Mouse (Mus musculus) cerebellum, adult 2 months (tissue): Measurements from ENCODE around the gene Mymk.
A peak's percentile ranks its signal among the peaks of the same experiment; 100 is the strongest.

Experiments used
- CTCF ChIP-seq: fragments of 200-500 bp; IDR thresholded peaks from 2 replicates; pipeline ENCODE4 v1.5.1; 2011; ENCODE audit warnings: low read depth, mild to moderate bottlenecking, control low read depth, low read length, moderate library complexity, borderline replicate concordance; ENCODE audit not compliant: insufficient read depth
- POLR2A ChIP-seq: fragments of 200-500 bp; IDR thresholded peaks from 2 replicates; pipeline ENCODE4 v1.6.1; 2011; ENCODE audit warnings: low read length, control low read depth, borderline replicate concordance; ENCODE audit not compliant: insufficient read depth

DNA sequence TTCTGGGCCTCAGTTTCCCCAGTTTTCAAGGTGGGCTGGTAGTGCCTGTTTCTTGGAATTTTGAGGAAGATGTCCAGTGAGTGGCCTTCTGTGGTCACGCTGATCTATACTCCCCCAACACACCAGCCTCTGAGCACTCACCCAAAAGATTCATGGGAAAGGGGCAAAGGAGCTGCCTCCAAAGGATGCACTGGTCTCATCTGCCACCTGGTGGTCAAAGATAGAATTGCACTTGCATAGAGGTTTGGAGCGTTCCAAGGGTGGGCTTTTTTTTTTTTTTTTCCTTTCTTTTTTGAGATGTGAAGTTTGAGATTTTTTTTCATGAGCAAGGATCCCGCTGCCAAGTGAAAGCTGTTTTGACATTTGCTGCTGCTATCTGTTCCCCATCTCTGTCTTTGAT lies 33.4 kb downstream of the Mymk start:
- TF ChIP-seq CTCF (peak; percentile 94), POLR2A (no peak)
